Comparison of ENCODE assay signal across 18 mouse cellular contexts in the genomic region with DNA sequence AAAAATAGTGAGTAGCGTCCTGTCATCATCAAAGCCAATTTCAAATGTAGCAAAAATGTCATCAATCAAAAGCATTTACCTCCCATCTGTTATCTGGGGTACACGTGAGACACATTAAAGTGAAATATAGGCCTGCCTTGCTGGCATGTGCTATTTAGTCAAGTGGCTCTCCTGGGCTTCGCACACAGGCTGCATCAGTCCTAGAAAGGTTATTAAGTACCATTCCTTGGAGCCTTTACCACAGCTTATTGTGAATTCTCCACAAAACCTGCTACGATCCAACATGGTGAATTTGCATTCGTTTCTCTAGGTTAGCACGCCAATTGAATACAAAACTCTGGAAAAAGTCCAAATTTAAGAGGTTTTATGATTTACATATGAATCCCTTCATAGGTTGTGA.
DNase-seq lines count a peak whose midpoint lies in the region; ATAC-seq and TF ChIP-seq lines count a peak whose summit lies in the region.
"Had no signal": no experiment of that assay in that cellular context is flagged by ENCODE, and none has a peak within 500 bp of the region (broad histone marks: within the 10 kb centered on the region; RNA-seq: fewer than 3 reads in every experiment).

No protein-coding gene starts in this region.

- ATAC-seq in hindbrain, embryonic 14.5 days (ENCODE audit: low FRiP score): peak; percentile 53; the same call in 1 of the 2 replicates
- no peak for ATAC-seq in hindbrain, embryonic 12.5 days (ENCODE audit: low FRiP score)
- ATAC-seq in midbrain, embryonic 15.5 days (replicated peaks): peak; percentile 62; the same call in 1 of the 2 replicates
- no peak for ATAC-seq in megakaryocyte-erythroid progenitor cell, adult 5-6 weeks (replicated peaks; ENCODE audit: low FRiP score, low TSS enrichment, poor library complexity, severe bottlenecking)
- ATAC-seq: CD4-positive, CD25-positive, alpha-beta regulatory T cell, adult 4 months had no signal

- H3K27ac ChIP-seq in hindbrain, embryonic 14.5 days: no peak overlapping the region
- H3K27ac ChIP-seq in hindbrain, embryonic 12.5 days: no peak overlapping the region
- H3K27ac ChIP-seq in midbrain, embryonic 15.5 days: no peak overlapping the region
- H3K27ac ChIP-seq: heart, adult 2 months; kidney, embryonic 15.5 days; stomach, embryonic 15.5 days had no signal

- WGBS in hindbrain, embryonic 14.5 days: 33% methylated on average over 6 of the region's 6 CpGs
- 57% methylated on average over 6 of the region's 6 CpGs for WGBS in hindbrain, embryonic 12.5 days
- WGBS in midbrain, embryonic 15.5 days: 52% methylated on average over 6 of the region's 6 CpGs

- H3K4me1 ChIP-seq in hindbrain, embryonic 14.5 days (replicated peaks; ENCODE audit: control insufficient read depth, insufficient read depth, low read length): peaks cover 10% of the 10 kb centered on the region; the same call in 1 of the 2 replicates
- H3K4me1 ChIP-seq in hindbrain, embryonic 12.5 days: peaks cover 5% of the 10 kb centered on the region; the same call in 1 of the 2 replicates
- H3K4me1 ChIP-seq in midbrain, embryonic 15.5 days: peaks cover 11% of the 10 kb centered on the region; the same call in 1 of the 2 replicates
- H3K4me1 ChIP-seq: kidney, embryonic 15.5 days; stomach, embryonic 15.5 days had no signal

- H3K9me3 ChIP-seq in hindbrain, embryonic 14.5 days (ENCODE audit: control insufficient read depth, low read length): no peaks in the 10 kb centered on the region
- no peaks in the 10 kb centered on the region for H3K9me3 ChIP-seq in hindbrain, embryonic 12.5 days (replicated peaks)
- no peaks in the 10 kb centered on the region for H3K9me3 ChIP-seq in midbrain, embryonic 15.5 days
- H3K9me3 ChIP-seq: kidney, embryonic 15.5 days; megakaryocyte, embryonic 14.5 days; stomach, embryonic 15.5 days had no signal

- H3K4me3 ChIP-seq in hindbrain, embryonic 14.5 days (replicated peaks; ENCODE audit: low read length): no peak overlapping the region
- H3K4me3 ChIP-seq in hindbrain, embryonic 12.5 days: no peak overlapping the region
- no peak overlapping the region for H3K4me3 ChIP-seq in midbrain, embryonic 15.5 days
- H3K4me3 ChIP-seq: erythroblast, embryonic 14.5 days; heart, adult 2 months; kidney, embryonic 15.5 days; megakaryocyte, embryonic 14.5 days; stomach, embryonic 15.5 days had no signal

- H3K9ac ChIP-seq in hindbrain, embryonic 14.5 days: no peak overlapping the region
- no peak overlapping the region for H3K9ac ChIP-seq in hindbrain, embryonic 12.5 days
- H3K9ac ChIP-seq in midbrain, embryonic 15.5 days: no peak overlapping the region
- H3K9ac ChIP-seq: kidney, embryonic 15.5 days; lung, embryonic 14.5 days; stomach, embryonic 15.5 days had no signal

- no peak for TF ChIP-seq CTCF in brain, embryonic 14.5 days (IDR thresholded peaks at IDR 0.05; ENCODE audit: borderline replicate concordance, extremely low read depth, insufficient read depth, insufficient read length)

- DNase-seq in hindbrain, embryonic 14.5 days (ENCODE audit: low spot score): peak; percentile 31
- DNase-seq in R1 (ENCODE audit: low read depth, low spot score): peak; percentile 7
- peak; percentile 72 for DNase-seq in brain, embryonic 14.5 days (ENCODE audit: low read depth)
- DNase-seq in layer of hippocampus, postnatal 14 days (ENCODE audit: low spot score in 2 of 2): no peak
- DNase-seq: adrenal gland, adult 8-10 months; cerebellum, adult 2 months; gastrocnemius, postnatal 10 days; heart, adult 2 months; lung, embryonic 14.5 days had no signal

- H3K4me2 ChIP-seq in hindbrain, embryonic 14.5 days (replicated peaks): no peak overlapping the region
- H3K4me2 ChIP-seq in hindbrain, embryonic 12.5 days (replicated peaks): no peak overlapping the region
- no peak overlapping the region for H3K4me2 ChIP-seq in midbrain, embryonic 15.5 days
- H3K4me2 ChIP-seq: kidney, embryonic 15.5 days; liver, embryonic 11.5 days; lung, embryonic 14.5 days; stomach, embryonic 15.5 days had no signal

- no peak for TF ChIP-seq POLR2A in brain, embryonic 14.5 days (IDR thresholded peaks at IDR 0.05; ENCODE audit: borderline replicate concordance, extremely low read depth, insufficient read depth, insufficient read length, poor library complexity, severe bottlenecking)

- no peaks in the 10 kb centered on the region for H3K36me3 ChIP-seq in hindbrain, embryonic 14.5 days (replicated peaks; ENCODE audit: control insufficient read depth, insufficient read depth)
- H3K36me3 ChIP-seq in hindbrain, embryonic 12.5 days: no peaks in the 10 kb centered on the region
- H3K36me3 ChIP-seq in midbrain, embryonic 15.5 days (replicated peaks): no peaks in the 10 kb centered on the region
- H3K36me3 ChIP-seq: kidney, embryonic 15.5 days; stomach, embryonic 15.5 days had no signal

- no peaks in the 10 kb centered on the region for H3K27me3 ChIP-seq in hindbrain, embryonic 14.5 days (ENCODE audit: control insufficient read depth, insufficient read depth, low read length)
- H3K27me3 ChIP-seq in hindbrain, embryonic 12.5 days: no peaks in the 10 kb centered on the region
- H3K27me3 ChIP-seq in midbrain, embryonic 15.5 days (replicated peaks): no peaks in the 10 kb centered on the region
- H3K27me3 ChIP-seq: kidney, embryonic 15.5 days; megakaryocyte, embryonic 14.5 days; stomach, embryonic 15.5 days had no signal

Comparison
In these comparisons a context has a peak if more than half of its experiments do, and no peak if none do; other contexts are left out.
1. ATAC-seq: peak in hindbrain, embryonic 14.5 days (single experiment) and midbrain, embryonic 15.5 days (single experiment); none in hindbrain, embryonic 12.5 days (single experiment) and megakaryocyte-erythroid progenitor cell, adult 5-6 weeks (single experiment).
2. DNase-seq: peak in hindbrain, embryonic 14.5 days (single experiment), R1 (single experiment) and brain, embryonic 14.5 days (single experiment); none in layer of hippocampus, postnatal 14 days (0 of 2).